Mouse (Mus musculus): ENCODE measurements around the gene Tent4b. TPM values are rescaled to one million over a fixed set of nuclear protein-coding genes. Genes with fewer than 3 reads are reported as not detected.

The Tent4b gene
- total RNA-seq, 1 experiment: 37.0 TPM

DNA sequence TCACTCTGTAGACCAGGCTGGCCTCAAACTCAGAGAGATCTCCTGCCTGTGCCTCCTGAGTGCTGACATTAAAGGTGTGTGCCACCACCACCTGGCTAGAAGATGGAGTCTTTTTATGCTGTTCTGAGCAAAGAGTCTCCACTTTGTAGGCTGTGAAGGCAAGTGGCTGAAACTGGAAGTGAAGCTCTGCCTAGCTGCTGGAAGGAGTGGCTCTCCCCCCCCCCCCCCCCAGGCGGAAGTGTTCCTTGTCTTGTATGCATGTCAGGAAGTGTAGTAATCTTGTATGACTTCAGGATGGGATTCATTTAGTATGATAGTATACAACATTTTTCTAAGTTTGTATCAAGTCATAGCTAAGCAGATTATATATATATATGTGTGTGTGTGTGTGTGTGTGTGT is 29.8 kb downstream of the Tent4b start:
- no peaks in the 10 kb centered on the region for H3K9me3 ChIP-seq (ENCODE audit: control insufficient read depth, insufficient read depth, low read depth, low read length)
- in situ Hi-C loops (cut with MboI; ENCODE audit: low sequenced_read_pairs in 2 of 2, unreplicated experiment in 2 of 2): no loop called here
- TF ChIP-seq MAFK (IDR thresholded peaks at IDR 0.05; ENCODE audit: insufficient read depth, low read depth, low read length): no peak
- TF ChIP-seq ZNF384 (IDR thresholded peaks at IDR 0.05; ENCODE audit: low read depth, low read length): no peak
- no peak for TF ChIP-seq ZC3H11A (IDR thresholded peaks at IDR 0.05; ENCODE audit: borderline replicate concordance, low read depth, low read length)
- TF ChIP-seq HCFC1 (IDR thresholded peaks at IDR 0.05; ENCODE audit: borderline replicate concordance, insufficient read depth, low read length): no peak
- no peak for TF ChIP-seq CHD2 (IDR thresholded peaks at IDR 0.05; ENCODE audit: low read depth, low read length)
- H3K9ac ChIP-seq (ENCODE audit: insufficient read depth, low read depth, low read length, poor library complexity, severe bottlenecking): no peak overlapping the region
- H3K4me3 ChIP-seq (ENCODE audit: insufficient read depth in 1 of 2, low read depth in 1 of 2, low read length in 2 of 2, poor library complexity in 1 of 2, severe bottlenecking in 1 of 2): no peak overlapping the region
- peaks cover 0 to 4% of the 10 kb centered on the region in 2 experiments; a peak in 1 of 4 replicates for H3K4me1 ChIP-seq (ENCODE audit: control insufficient read depth in 2 of 2, insufficient read depth in 2 of 2, low read length in 2 of 2, poor library complexity in 1 of 2)
- DNase-seq (ENCODE audit: low read depth, low spot score): no peak
- H3K27ac ChIP-seq (ENCODE audit: insufficient read depth, low read depth, low read length, poor library complexity, severe bottlenecking): no peak overlapping the region
- H3K36me3 ChIP-seq (ENCODE audit: control insufficient read depth, insufficient read depth, low read length, poor library complexity, severe bottlenecking): no peaks in the 10 kb centered on the region; the same call in 1 of the 2 replicates

DNA sequence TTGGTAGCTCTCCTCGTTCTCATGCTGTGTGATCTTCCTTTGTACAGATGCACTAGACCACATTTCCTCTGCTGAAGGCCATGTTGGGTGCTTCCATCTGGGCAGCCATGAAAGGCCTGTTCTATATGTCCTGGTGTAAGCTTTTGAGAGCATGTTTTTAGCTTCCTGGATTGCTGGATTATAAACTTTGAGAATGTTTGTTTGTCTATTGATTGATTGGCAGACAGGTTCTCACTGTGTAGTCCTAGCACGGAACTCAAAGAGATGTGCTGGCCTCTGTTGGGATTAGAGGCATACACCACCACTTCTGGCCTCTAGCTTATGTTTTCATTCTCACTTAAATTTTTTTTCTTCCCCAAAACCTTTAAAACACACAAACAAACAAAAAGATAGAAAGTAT is 37.7 kb downstream of the Tent4b start:
- DNase-seq (ENCODE audit: low read depth, low spot score): no peak
- Histone ChIP-seq H3K4me3 (ENCODE audit: insufficient read depth in 1 of 2, low read depth in 1 of 2, low read length in 2 of 2, poor library complexity in 1 of 2, severe bottlenecking in 1 of 2) (no peak overlapping the region), H3K4me1 (ENCODE audit: control insufficient read depth in 2 of 2, insufficient read depth in 2 of 2, low read length in 2 of 2, poor library complexity in 1 of 2) (no peaks in the 10 kb centered on the region), H3K9ac (ENCODE audit: insufficient read depth, low read depth, low read length, poor library complexity, severe bottlenecking) (no peak overlapping the region), H3K36me3 (ENCODE audit: control insufficient read depth, insufficient read depth, low read length, poor library complexity, severe bottlenecking) (no peaks in the 10 kb centered on the region; the same call in 1 of the 2 replicates), H3K9me3 (ENCODE audit: control insufficient read depth, insufficient read depth, low read depth, low read length) (no peaks in the 10 kb centered on the region), H3K27ac (ENCODE audit: insufficient read depth, low read depth, low read length, poor library complexity, severe bottlenecking) (no peak overlapping the region)
- in situ Hi-C loops (cut with MboI; ENCODE audit: low sequenced_read_pairs in 2 of 2, unreplicated experiment in 2 of 2): no loop called here
- TF ChIP-seq HCFC1 (IDR thresholded peaks at IDR 0.05; ENCODE audit: borderline replicate concordance, insufficient read depth, low read length) (no peak), CHD2 (IDR thresholded peaks at IDR 0.05; ENCODE audit: low read depth, low read length) (no peak), MAFK (IDR thresholded peaks at IDR 0.05; ENCODE audit: insufficient read depth, low read depth, low read length) (no peak), ZNF384 (IDR thresholded peaks at IDR 0.05; ENCODE audit: low read depth, low read length) (no peak), ZC3H11A (IDR thresholded peaks at IDR 0.05; ENCODE audit: borderline replicate concordance, low read depth, low read length) (no peak)

DNA sequence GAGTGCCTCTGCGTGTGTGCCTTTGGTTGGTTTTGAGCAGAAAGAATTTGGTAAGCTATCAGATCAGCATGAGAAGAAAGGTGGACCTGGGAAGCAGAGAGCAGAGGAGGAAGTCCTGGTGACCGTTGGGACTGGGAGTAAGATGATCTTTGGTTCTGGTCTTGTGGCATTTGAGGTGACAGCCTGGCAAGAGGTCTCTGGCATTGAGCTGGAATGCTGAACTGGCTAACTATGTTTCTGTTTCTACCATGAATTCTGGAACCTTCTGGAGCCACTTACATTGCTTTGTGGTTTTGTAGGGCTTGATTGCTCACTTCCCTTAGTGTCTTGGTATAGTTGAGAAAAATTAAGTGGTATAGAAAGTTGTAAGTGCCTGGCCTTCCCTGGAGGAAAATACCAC is 38.6 kb downstream of the Tent4b start:
- Histone ChIP-seq H3K36me3 (ENCODE audit: control insufficient read depth, insufficient read depth, low read length, poor library complexity, severe bottlenecking) (no peaks in the 10 kb centered on the region; the same call in 1 of the 2 replicates), H3K4me3 (ENCODE audit: insufficient read depth in 1 of 2, low read depth in 1 of 2, low read length in 2 of 2, poor library complexity in 1 of 2, severe bottlenecking in 1 of 2) (no peak overlapping the region), H3K4me1 (ENCODE audit: control insufficient read depth in 2 of 2, insufficient read depth in 2 of 2, low read length in 2 of 2, poor library complexity in 1 of 2) (no peaks in the 10 kb centered on the region), H3K9me3 (ENCODE audit: control insufficient read depth, insufficient read depth, low read depth, low read length) (no peaks in the 10 kb centered on the region), H3K9ac (ENCODE audit: insufficient read depth, low read depth, low read length, poor library complexity, severe bottlenecking) (no peak overlapping the region), H3K27ac (ENCODE audit: insufficient read depth, low read depth, low read length, poor library complexity, severe bottlenecking) (no peak overlapping the region)
- DNase-seq (ENCODE audit: low read depth, low spot score): no peak
- in situ Hi-C loops (cut with MboI; ENCODE audit: low sequenced_read_pairs in 2 of 2, unreplicated experiment in 2 of 2): no loop called here
- TF ChIP-seq CHD2 (IDR thresholded peaks at IDR 0.05; ENCODE audit: low read depth, low read length) (no peak), ZC3H11A (IDR thresholded peaks at IDR 0.05; ENCODE audit: borderline replicate concordance, low read depth, low read length) (no peak), HCFC1 (IDR thresholded peaks at IDR 0.05; ENCODE audit: borderline replicate concordance, insufficient read depth, low read length) (no peak), ZNF384 (IDR thresholded peaks at IDR 0.05; ENCODE audit: low read depth, low read length) (no peak), MAFK (IDR thresholded peaks at IDR 0.05; ENCODE audit: insufficient read depth, low read depth, low read length) (no peak)

GRCm38 (mm10) chr8:88239277-88239676 is 40.3 kb downstream of the Tent4b start:
- TF ChIP-seq ZC3H11A (IDR thresholded peaks at IDR 0.05; ENCODE audit: borderline replicate concordance, low read depth, low read length): no peak
- TF ChIP-seq HCFC1 (IDR thresholded peaks at IDR 0.05; ENCODE audit: borderline replicate concordance, insufficient read depth, low read length): no peak
- TF ChIP-seq CHD2 (IDR thresholded peaks at IDR 0.05; ENCODE audit: low read depth, low read length): no peak
- no peak for TF ChIP-seq ZNF384 (IDR thresholded peaks at IDR 0.05; ENCODE audit: low read depth, low read length)
- TF ChIP-seq MAFK (IDR thresholded peaks at IDR 0.05; ENCODE audit: insufficient read depth, low read depth, low read length): no peak
- no peak overlapping the region for H3K4me3 ChIP-seq (ENCODE audit: insufficient read depth in 1 of 2, low read depth in 1 of 2, low read length in 2 of 2, poor library complexity in 1 of 2, severe bottlenecking in 1 of 2)
- in situ Hi-C loops (cut with MboI; ENCODE audit: low sequenced_read_pairs in 2 of 2, unreplicated experiment in 2 of 2): no loop called here
- DNase-seq (ENCODE audit: low read depth, low spot score): no peak
- no peak overlapping the region for H3K9ac ChIP-seq (ENCODE audit: insufficient read depth, low read depth, low read length, poor library complexity, severe bottlenecking)
- H3K27ac ChIP-seq (ENCODE audit: insufficient read depth, low read depth, low read length, poor library complexity, severe bottlenecking): no peak overlapping the region
- H3K4me1 ChIP-seq (ENCODE audit: control insufficient read depth in 2 of 2, insufficient read depth in 2 of 2, low read length in 2 of 2, poor library complexity in 1 of 2): no peaks in the 10 kb centered on the region
- H3K36me3 ChIP-seq (ENCODE audit: control insufficient read depth, insufficient read depth, low read length, poor library complexity, severe bottlenecking): no peaks in the 10 kb centered on the region; the same call in 1 of the 2 replicates
- H3K9me3 ChIP-seq (ENCODE audit: control insufficient read depth, insufficient read depth, low read depth, low read length): no peaks in the 10 kb centered on the region

DNA sequence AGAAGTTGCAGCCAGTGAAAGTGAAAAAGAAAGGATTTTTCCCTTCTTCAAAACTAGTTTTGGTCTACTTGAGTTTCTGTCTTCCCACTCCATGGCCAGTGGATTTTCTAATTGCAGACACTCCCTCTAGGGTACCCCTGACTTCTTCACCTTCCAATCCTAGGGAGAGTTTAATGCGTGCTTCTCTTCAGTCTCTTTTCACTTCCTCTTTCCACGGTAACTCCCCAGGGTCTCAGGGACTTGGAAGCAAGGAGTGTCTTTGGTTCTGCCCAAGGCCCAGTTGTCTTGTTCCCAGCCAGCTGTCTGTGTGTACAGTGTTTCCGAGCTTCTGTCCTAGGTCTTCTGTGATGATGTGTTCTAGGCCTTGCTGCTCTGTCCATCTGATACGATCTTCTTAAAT is 42.9 kb downstream of the Tent4b start:
- no peak for DNase-seq (ENCODE audit: low read depth, low spot score)
- Histone ChIP-seq H3K36me3 (ENCODE audit: control insufficient read depth, insufficient read depth, low read length, poor library complexity, severe bottlenecking) (no peaks in the 10 kb centered on the region; the same call in 1 of the 2 replicates), H3K27ac (ENCODE audit: insufficient read depth, low read depth, low read length, poor library complexity, severe bottlenecking) (no peak overlapping the region), H3K9ac (ENCODE audit: insufficient read depth, low read depth, low read length, poor library complexity, severe bottlenecking) (no peak overlapping the region), H3K4me1 (ENCODE audit: control insufficient read depth in 2 of 2, insufficient read depth in 2 of 2, low read length in 2 of 2, poor library complexity in 1 of 2) (no peaks in the 10 kb centered on the region), H3K9me3 (ENCODE audit: control insufficient read depth, insufficient read depth, low read depth, low read length) (no peaks in the 10 kb centered on the region), H3K4me3 (ENCODE audit: insufficient read depth in 1 of 2, low read depth in 1 of 2, low read length in 2 of 2, poor library complexity in 1 of 2, severe bottlenecking in 1 of 2) (no peak overlapping the region)
- in situ Hi-C loops (cut with MboI; ENCODE audit: low sequenced_read_pairs in 2 of 2, unreplicated experiment in 2 of 2): no loop called here
- TF ChIP-seq HCFC1 (IDR thresholded peaks at IDR 0.05; ENCODE audit: borderline replicate concordance, insufficient read depth, low read length): no peak
- TF ChIP-seq ZNF384 (IDR thresholded peaks at IDR 0.05; ENCODE audit: low read depth, low read length): no peak
- no peak for TF ChIP-seq CHD2 (IDR thresholded peaks at IDR 0.05; ENCODE audit: low read depth, low read length)
- TF ChIP-seq MAFK (IDR thresholded peaks at IDR 0.05; ENCODE audit: insufficient read depth, low read depth, low read length): no peak

Data from ES-E14 (cell line).